Mouse (Mus musculus) frontal cortex, adult 2 months (tissue): Measurements from ENCODE around the gene Oaz2. TPM values are rescaled to one million over a fixed set of nuclear protein-coding genes. Genes with fewer than 3 reads are reported as not detected.

Experiments
- polyA plus RNA-seq: library from polyadenylated mRNA; depleted of rRNA; stranded (reverse); fragments of >200 nt; gene quantifications from 2 replicates; pipeline ENCODE4 v1.2.3, GENCODE M21; 2012; rRNA removed

Oaz2 gene
- polyA plus RNA-seq, 1 experiment, result 229 TPM

Other genes with a start within 250 kb of the Oaz2 start
- gene Slc51b, start 245.0 kb upstream of the Oaz2 start, polyA plus RNA-seq, result not detected in 2 replicates
- gene Mtfmt, start 232.2 kb upstream of the Oaz2 start, polyA plus RNA-seq, result 19.7 and 20.1 TPM in 2 replicates
- gene Spg21, start 207.1 kb upstream of the Oaz2 start, polyA plus RNA-seq, result 26.9 and 28.9 TPM in 2 replicates
- gene Ankdd1a, start 147.8 kb upstream of the Oaz2 start, polyA plus RNA-seq, result 2.3 and 2.4 TPM in 2 replicates
- gene Plekho2, start 88.0 kb upstream of the Oaz2 start, polyA plus RNA-seq, result 17.0 and 17.9 TPM in 2 replicates
- gene Pif1, start 80.8 kb upstream of the Oaz2 start, polyA plus RNA-seq, result 0.24 and 0.36 TPM in 2 replicates
- gene Rbpms2, start 38.4 kb upstream of the Oaz2 start, polyA plus RNA-seq, result 7.5 and 8.3 TPM in 2 replicates
- gene Zfp609, start 159.6 kb downstream of the Oaz2 start, polyA plus RNA-seq, result 19.2 and 19.7 TPM in 2 replicates
- 0.57 and 0.96 TPM in 2 replicates for gene Pclaf, start 222.2 kb downstream of the Oaz2 start, polyA plus RNA-seq
- 19.9 and 25.8 TPM in 2 replicates for gene Trip4, start 240.8 kb downstream of the Oaz2 start, polyA plus RNA-seq
- gene Csnk1g1, start 240.9 kb downstream of the Oaz2 start, polyA plus RNA-seq, result 20.3 and 22.4 TPM in 2 replicates